Comparison of ENCODE assay signal across 15 mouse cellular contexts in the genomic region with DNA sequence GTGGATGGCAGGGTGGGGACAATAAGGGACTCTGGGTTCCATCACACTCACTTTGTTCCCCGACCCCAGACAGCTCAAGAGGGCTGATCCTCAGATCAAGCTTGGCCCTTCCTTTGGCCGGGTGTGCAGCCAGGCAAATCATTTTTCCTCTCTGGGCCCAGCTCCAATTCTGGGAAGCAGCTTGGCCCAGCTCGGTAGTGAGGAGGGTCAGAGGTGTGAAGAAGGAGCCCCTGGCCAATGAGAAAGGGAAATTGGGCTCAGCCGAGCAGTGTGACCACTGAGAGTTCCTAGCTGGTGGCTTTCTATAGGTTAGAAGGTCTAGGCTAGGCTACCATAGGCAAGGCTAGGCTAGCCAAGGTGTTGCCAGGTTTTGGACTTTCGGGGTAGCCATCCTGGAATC. TPM values are rescaled to one million over a fixed set of nuclear protein-coding genes. Genes with fewer than 3 reads are reported as not detected.
DNase-seq lines count a peak whose midpoint lies in the region; ATAC-seq lines count a peak whose summit lies in the region.
"Had no signal": no experiment of that assay in that cellular context is flagged by ENCODE, and none has a peak within 500 bp of the region (broad histone marks: within the 10 kb centered on the region; RNA-seq: fewer than 3 reads in every experiment).

No protein-coding gene starts in this region.

- DNase-seq in heart, postnatal 10 days: peak; percentile 45 to 49
- DNase-seq in midbrain, embryonic 14.5 days: no peak
- DNase-seq in cerebellum, postnatal 14 days: peak; percentile 91
- peak; percentile 56 to 75 for DNase-seq in kidney, postnatal 36 days
- no peak for DNase-seq in ovary, adult 18-20 months (ENCODE audit: low spot score)
- no peak for DNase-seq in liver
- DNase-seq: adrenal gland, postnatal 25 days; embryo, embryonic 11 days; liver, postnatal 0 days; right cerebral cortex, postnatal 14 days had no signal

- ATAC-seq in heart, embryonic 12.5 days (ENCODE audit: insufficient number of reproducible peaks, low FRiP score): no peak
- ATAC-seq in midbrain, embryonic 15.5 days (replicated peaks): no peak
- ATAC-seq in midbrain, embryonic 14.5 days (ENCODE audit: low FRiP score, low TSS enrichment): no peak
- ATAC-seq: liver, postnatal 0 days; Patski had no signal

- H3K27ac ChIP-seq in heart, embryonic 12.5 days (ENCODE audit: poor library complexity, severe bottlenecking): no peak overlapping the region
- peak overlapping the region; percentile 36; the same call in 1 of the 2 replicates for H3K27ac ChIP-seq in midbrain, embryonic 15.5 days
- no peak overlapping the region for H3K27ac ChIP-seq in midbrain, embryonic 14.5 days (replicated peaks; ENCODE audit: low read depth, low read length)
- H3K27ac ChIP-seq: stomach, postnatal 0 days had no signal

- peaks cover 15% of the 10 kb centered on the region for H3K4me1 ChIP-seq in heart, embryonic 12.5 days (replicated peaks)
- peaks cover 43% of the 10 kb centered on the region for H3K4me1 ChIP-seq in midbrain, embryonic 15.5 days
- H3K4me1 ChIP-seq in midbrain, embryonic 14.5 days (ENCODE audit: control insufficient read depth, insufficient read depth, low read length): peaks cover 20% of the 10 kb centered on the region

- WGBS in heart, embryonic 12.5 days: 45% methylated on average over 5 of the region's 5 CpGs
- 36% methylated on average over 5 of the region's 5 CpGs for WGBS in midbrain, embryonic 15.5 days
- WGBS in midbrain, embryonic 14.5 days: 45% methylated on average over 5 of the region's 5 CpGs

- no peak overlapping the region for H3K4me2 ChIP-seq in heart, embryonic 12.5 days
- H3K4me2 ChIP-seq in midbrain, embryonic 15.5 days: peak overlapping the region; percentile 67; the same call in 1 of the 2 replicates
- H3K4me2 ChIP-seq in midbrain, embryonic 14.5 days (ENCODE audit: low read length): no peak overlapping the region

- intact Hi-C loops in heart, postnatal 10 days (cut with DNase I): no loop called here

- H3K4me3 ChIP-seq in heart, embryonic 12.5 days: no peak overlapping the region
- no peak overlapping the region for H3K4me3 ChIP-seq in midbrain, embryonic 15.5 days
- H3K4me3 ChIP-seq in midbrain, embryonic 14.5 days (replicated peaks; ENCODE audit: low read depth, low read length): no peak overlapping the region
- H3K4me3 ChIP-seq: myocyte had no signal

- no peak overlapping the region for H3K9ac ChIP-seq in heart, embryonic 12.5 days
- no peak overlapping the region for H3K9ac ChIP-seq in midbrain, embryonic 15.5 days
- no peak overlapping the region; the same call in 1 of the 2 replicates for H3K9ac ChIP-seq in midbrain, embryonic 14.5 days (replicated peaks; ENCODE audit: low read length)
- H3K9ac ChIP-seq: liver, postnatal 0 days had no signal

- no peaks in the 10 kb centered on the region for H3K36me3 ChIP-seq in heart, embryonic 12.5 days
- no peaks in the 10 kb centered on the region for H3K36me3 ChIP-seq in midbrain, embryonic 15.5 days (replicated peaks)
- no peaks in the 10 kb centered on the region for H3K36me3 ChIP-seq in midbrain, embryonic 14.5 days (ENCODE audit: control insufficient read depth, insufficient read depth, low read length)

- H3K9me3 ChIP-seq in heart, embryonic 12.5 days (replicated peaks): no peaks in the 10 kb centered on the region
- no peaks in the 10 kb centered on the region for H3K9me3 ChIP-seq in midbrain, embryonic 15.5 days
- no peaks in the 10 kb centered on the region for H3K9me3 ChIP-seq in midbrain, embryonic 14.5 days (ENCODE audit: control insufficient read depth, low read length)

- H3K27me3 ChIP-seq in heart, embryonic 12.5 days (replicated peaks): peaks cover 55% of the 10 kb centered on the region
- no peaks in the 10 kb centered on the region for H3K27me3 ChIP-seq in midbrain, embryonic 15.5 days (replicated peaks)
- H3K27me3 ChIP-seq in midbrain, embryonic 14.5 days (ENCODE audit: control insufficient read depth, insufficient read depth, low read length): no peaks in the 10 kb centered on the region; the same call in 1 of the 2 replicates
- H3K27me3 ChIP-seq: Patski had no signal

RNA-seq across cellular contexts. Expression of gene Rap1gap, which starts 3.2 kb away (rescaled TPM):
- total RNA-seq in heart, postnatal 10 days (2021): 10 to 100 TPM; 10.3 to 12.6 TPM
- 4.3 and 4.9 TPM in 2 replicates for polyA plus RNA-seq in heart, embryonic 12.5 days (2016; fragmentation: Nextera tagmentation; extraction: Ambion mirVana)
- 85.7 and 88.1 TPM in 2 replicates for polyA plus RNA-seq in midbrain, embryonic 15.5 days (2015; fragmentation: Nextera tagmentation; extraction: Ambion mirVana)
- 57.7 and 60.8 TPM in 2 replicates for polyA plus RNA-seq in midbrain, embryonic 14.5 days (2014; fragmentation: Nextera tagmentation; extraction: Ambion mirVana)

Comparison
In these comparisons a context has a peak if more than half of its experiments do, and no peak if none do; other contexts are left out.
1. DNase-seq: peak in heart, postnatal 10 days (2 of 2), cerebellum, postnatal 14 days (2 of 2) and kidney, postnatal 36 days (2 of 2); none in midbrain, embryonic 14.5 days (single experiment), ovary, adult 18-20 months (single experiment) and liver (single experiment).